Mouse (Mus musculus) neutrophil, adult 5-6 weeks (primary cell): ENCODE measurements around the gene Retn. TPM values are rescaled to one million over a fixed set of nuclear protein-coding genes. Genes with fewer than 3 reads are reported as not detected.

Experiments used
- ATAC-seq: fragments of 151-379, 151-347 bp; 2 replicates; pipeline ENCODE4 v1.8.0; 2017; ENCODE audit warnings: mild to moderate bottlenecking, moderate TSS enrichment; ENCODE audit not compliant: insufficient number of reproducible peaks, poor library complexity, low FRiP score, severe bottlenecking; ENCODE audit errors: extremely low read depth
- total RNA-seq: library from RNA; stranded (forward); fragments of 200-1000 nt; gene quantifications from 2 replicates; pipeline ENCODE4 v1.2.3, GENCODE M21; 2017

Gene Retn
- total RNA-seq, 1 experiment from 2014 or later: 19.3 TPM

DNA sequence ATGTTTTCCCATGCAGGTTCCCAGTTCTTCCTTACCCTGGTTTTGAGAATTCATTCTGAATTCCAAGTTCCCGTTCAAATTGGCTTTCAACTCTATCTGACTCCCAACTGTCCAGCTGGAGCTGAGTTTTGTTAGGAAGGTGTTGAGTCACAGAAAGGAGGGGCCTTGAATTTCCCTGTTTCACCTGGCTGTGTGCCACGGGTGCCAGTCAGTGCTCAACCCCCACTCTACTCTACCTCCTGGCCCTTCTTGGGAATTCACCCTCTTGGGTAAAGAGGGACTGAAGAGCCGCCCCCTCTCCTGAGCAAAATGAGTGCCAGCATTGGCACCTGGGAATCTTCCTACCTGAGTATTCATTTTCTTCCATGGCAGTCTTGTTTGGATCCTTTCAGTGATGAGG lies 35.2 kb downstream of the Retn start:
- no peak for ATAC-seq

- ATAC-seq: peak; percentile 90
Observed at GRCm38 (mm10) chr8:3694121-3694520, 38.6 kb downstream of the Retn start, which contains the start of gene Fcer2a. TSS of gene Fcer2a (minus strand) at chr8:3694175.

DNA sequence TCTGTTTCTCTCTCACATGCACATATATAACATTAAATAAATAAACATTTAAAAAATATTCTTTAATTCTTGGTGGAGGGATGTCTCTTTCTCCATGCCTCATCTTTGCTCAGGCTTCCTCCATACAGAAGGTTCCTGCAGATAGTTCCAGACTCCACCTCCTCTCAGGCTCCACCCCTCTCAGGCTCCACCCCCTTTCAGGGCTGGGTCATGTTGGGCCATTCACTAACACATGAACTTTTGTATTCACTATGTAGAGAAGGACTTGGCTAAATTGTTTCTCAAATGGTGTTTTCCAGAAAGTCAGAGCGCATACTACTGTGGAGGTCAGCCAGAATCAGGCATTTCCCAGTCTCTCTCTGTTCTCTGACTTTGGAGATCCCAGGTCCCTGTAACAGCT lies 45.9 kb downstream of the Retn start:
- no peak for ATAC-seq

DNA sequence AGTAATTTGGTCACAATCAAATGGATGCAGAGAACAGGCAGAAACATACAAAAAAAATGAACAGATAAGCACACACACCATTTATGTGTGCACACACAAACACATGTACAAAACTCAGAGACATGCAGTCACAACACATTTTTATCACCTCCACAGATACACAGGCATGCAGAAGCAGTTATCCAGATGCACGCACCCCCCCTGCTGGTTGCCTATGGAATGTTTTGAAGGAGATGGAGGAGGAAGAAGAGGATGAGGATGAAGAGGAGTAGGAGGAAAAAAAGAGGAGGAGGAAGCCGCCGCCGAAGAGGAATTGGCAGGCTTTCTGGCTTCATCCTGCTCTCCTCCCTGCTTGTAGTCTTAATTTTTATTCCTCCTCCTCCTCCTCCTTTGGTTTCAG lies 50.1 kb downstream of the Retn start:
- ATAC-seq: 0 out of 2 replicates have a peak, but pooled peaks have one; percentile 5

- no peak for ATAC-seq
Observed at GRCm38 (mm10) chr8:3707611-3708010, 52.0 kb downstream of the Retn start.

Other genes with a start within 250 kb of the Retn start
- gene Pex11g, start 188.1 kb upstream of the Retn start, total RNA-seq: 1.0 and 3.7 TPM in 2 replicates
- 0.61 TPM in 1 of 2 replicates, not detected in the other for gene Tex45, start 184.9 kb upstream of the Retn start, total RNA-seq
- gene Zfp358, start 162.6 kb upstream of the Retn start, total RNA-seq: 3.6 and 4.1 TPM in 2 replicates
- 80.5 and 83.9 TPM in 2 replicates for gene Mcoln1, start 155.3 kb upstream of the Retn start, total RNA-seq
- gene Pnpla6, start 140.4 kb upstream of the Retn start, total RNA-seq: 46.8 and 48.6 TPM in 2 replicates
- gene C330021F23Rik, start 87.8 kb upstream of the Retn start, total RNA-seq: not detected in 2 replicates
- not detected in 2 replicates for gene Camsap3, start 68.5 kb upstream of the Retn start, total RNA-seq
- gene Xab2, start 34.5 kb upstream of the Retn start, total RNA-seq: 70.3 and 73.1 TPM in 2 replicates
- 153 and 163 TPM in 2 replicates for gene Pet100, start 34.2 kb upstream of the Retn start, total RNA-seq
- 0.86 TPM in 1 of 2 replicates, not detected in the other for gene Pcp2, start 30.2 kb upstream of the Retn start, total RNA-seq
- 223 and 277 TPM in 2 replicates for gene Stxbp2, start 24.8 kb upstream of the Retn start, total RNA-seq
- gene Mcemp1, start 10.0 kb downstream of the Retn start, total RNA-seq: 214 and 229 TPM in 2 replicates
- not detected in 2 replicates for gene Fcor, start 16.6 kb downstream of the Retn start, total RNA-seq
- gene Trappc5, start 20.5 kb downstream of the Retn start, total RNA-seq: 41.5 and 45.5 TPM in 2 replicates
- gene Fcer2a, start 38.4 kb downstream of the Retn start, total RNA-seq: 390 and 391 TPM in 2 replicates
- gene Clec4g, start 64.9 kb downstream of the Retn start, total RNA-seq: 0.58 and 0.74 TPM in 2 replicates
- gene Cd209a, start 93.2 kb downstream of the Retn start, total RNA-seq: 11.6 and 15.5 TPM in 2 replicates
- gene Cd209e, start 198.5 kb downstream of the Retn start, total RNA-seq: not detected in 2 replicates
- gene Cd209d, start 222.8 kb downstream of the Retn start, total RNA-seq: not detected in 2 replicates